Mouse (Mus musculus) regulatory T cell (primary cell): Measurements from ENCODE around the gene Ralbp1.

Experiments used
- in situ Hi-C: fragments of 300-600 bp; cut with MboI, MseI; formaldehyde crosslinking; loops from one replicate; pipeline ENCODE4 v1.15.1; 2025; ENCODE audit warnings: high pct_unique_total_duplicates

The Ralbp1 gene

DNA sequence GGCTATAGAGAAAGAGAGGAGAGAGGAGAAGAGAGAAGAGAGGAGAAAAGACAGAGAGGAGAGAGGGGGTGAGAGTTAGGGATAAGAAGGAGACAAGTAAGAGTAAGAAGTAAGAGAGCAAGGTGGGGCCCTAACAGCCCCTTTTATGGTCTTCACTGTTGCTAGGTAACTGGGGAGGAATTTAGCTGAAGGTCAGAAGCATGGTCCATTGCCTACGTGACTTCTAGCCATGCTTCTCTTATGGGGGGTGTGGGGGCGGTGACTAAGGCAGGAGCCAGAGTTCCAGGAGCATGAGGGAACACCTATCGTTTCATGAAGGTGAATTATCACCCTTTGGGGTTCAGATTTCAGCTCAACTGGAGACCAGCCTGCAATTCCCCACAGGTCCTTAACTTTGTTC is 10.4 kb upstream of the Ralbp1 start:
- in situ Hi-C loops = no loop called here

GRCm38 (mm10) chr17:65889476-65889875 is 3.9 kb upstream of the Ralbp1 start:
- in situ Hi-C loops = no loop called here

GRCm38 (mm10) chr17:65886571-65886970 is 973 bp upstream of the Ralbp1 start:
- in situ Hi-C loops = no loop called here

DNA sequence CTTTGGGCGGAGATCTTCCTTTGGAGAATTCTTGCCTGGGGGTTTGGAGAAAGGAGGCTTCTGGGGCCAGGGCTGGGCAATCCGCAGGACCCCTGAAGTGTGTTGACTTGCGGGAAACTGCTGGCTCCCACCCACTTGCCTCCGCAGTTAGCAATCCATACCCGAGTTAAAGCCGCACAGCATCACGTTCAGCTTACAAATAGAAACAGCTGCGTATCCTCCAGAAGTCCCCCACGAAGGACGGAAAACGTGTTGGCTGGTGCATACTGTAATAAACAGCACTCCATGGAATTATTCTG is 251 bp downstream of the Ralbp1 start:
- in situ Hi-C loops = no loop called here

DNA sequence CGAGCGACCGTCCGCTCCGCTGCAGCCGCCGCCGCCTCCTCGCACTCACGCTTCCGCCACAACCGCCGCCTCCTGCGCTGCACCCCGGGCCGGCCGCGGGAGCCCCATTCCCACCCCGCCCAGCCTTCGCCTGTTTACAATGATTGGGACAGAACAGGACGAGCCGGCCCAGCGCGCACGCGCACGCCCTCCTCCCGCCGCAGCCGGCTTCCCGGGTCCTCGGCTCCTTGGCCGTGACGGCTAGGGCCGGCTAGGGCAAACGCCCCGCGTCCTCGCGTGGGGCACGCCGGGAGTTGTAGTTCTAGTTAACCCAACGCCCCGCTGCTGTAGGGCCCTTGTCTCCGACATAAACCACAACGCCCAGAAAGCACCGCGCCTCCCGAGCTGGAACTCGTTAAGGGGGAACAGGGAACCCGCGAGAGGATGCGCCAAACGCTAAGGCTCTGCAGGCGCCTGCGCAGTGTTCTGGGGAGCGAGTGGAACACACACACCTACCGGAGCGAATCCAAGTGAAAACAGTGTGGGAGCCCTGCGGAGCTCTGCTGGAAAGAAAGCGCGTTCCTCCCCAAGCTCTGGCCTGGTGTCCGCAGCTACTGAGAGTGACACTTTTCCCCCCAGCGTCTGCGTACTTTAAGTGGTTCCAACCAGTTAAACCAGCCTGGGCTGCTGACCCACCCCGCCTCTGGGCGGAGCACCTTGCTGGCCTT is 754 bp downstream of the Ralbp1 start:
- in situ Hi-C loops = no loop called here

GRCm38 (mm10) chr17:65884061-65884669 is 1.4 kb downstream of the Ralbp1 start:
- in situ Hi-C loops = no loop called here

GRCm38 (mm10) chr17:65877026-65877425 is 8.6 kb downstream of the Ralbp1 start:
- in situ Hi-C loops = no loop called here

DNA sequence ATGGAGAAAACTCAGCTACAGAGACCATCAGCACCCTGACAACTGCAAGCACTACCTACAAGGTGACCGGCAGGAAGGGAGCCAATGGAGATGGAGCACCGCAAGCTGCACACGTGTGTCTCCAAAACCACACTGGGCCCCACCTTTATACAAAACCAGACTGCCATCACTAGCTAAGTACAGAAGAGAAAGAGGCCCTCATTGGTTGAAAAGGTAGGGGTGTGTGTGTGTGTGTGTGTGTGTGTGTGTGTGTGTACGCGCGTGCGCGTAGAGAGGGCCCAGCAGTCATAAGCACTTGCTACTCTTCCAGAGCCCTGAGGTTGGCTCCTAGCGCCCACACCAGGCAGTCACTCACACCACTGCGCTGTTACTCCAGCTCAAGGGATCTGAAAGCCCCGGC is 11.8 kb downstream of the Ralbp1 start:
- in situ Hi-C loops = loop anchor here (5.0 to 25.0 kb wide), 4 partner anchors 63 to 638 kb away; partner anchors contain the start of gene Rab12

GRCm38 (mm10) chr17:65873156-65873555 is 12.4 kb downstream of the Ralbp1 start:
- in situ Hi-C loops = loop anchor here (5.0 to 25.0 kb wide), 4 partner anchors 64 to 639 kb away; partner anchors contain the start of gene Rab12

GRCm38 (mm10) chr17:65872652-65873051 is 12.9 kb downstream of the Ralbp1 start:
- in situ Hi-C loops = loop anchor here (5.0 to 25.0 kb wide), 4 partner anchors 65 to 640 kb away; partner anchors contain the start of gene Rab12

DNA sequence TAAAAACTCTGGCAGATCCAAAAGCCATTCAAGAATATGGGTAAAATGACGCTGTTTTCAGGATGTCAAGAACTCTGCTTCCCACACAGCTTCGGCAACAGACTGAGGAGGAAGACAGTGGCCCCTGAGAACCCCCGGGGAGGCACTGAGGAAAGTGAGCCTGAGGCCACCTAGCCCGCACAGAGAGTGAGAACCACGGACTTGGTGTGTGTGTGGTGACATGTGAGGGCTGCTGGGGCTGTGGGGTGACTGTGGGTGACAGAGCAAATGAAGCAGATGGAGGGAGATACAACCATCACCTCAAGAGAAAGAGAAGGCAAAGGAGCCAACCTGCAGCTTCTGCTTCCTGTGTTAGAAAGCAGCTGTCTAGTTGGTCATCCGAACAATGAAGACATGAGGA is 13.5 kb downstream of the Ralbp1 start:
- in situ Hi-C loops = loop anchor here (5.0 to 25.0 kb wide), 4 partner anchors 65 to 640 kb away; partner anchors contain the start of gene Rab12

DNA sequence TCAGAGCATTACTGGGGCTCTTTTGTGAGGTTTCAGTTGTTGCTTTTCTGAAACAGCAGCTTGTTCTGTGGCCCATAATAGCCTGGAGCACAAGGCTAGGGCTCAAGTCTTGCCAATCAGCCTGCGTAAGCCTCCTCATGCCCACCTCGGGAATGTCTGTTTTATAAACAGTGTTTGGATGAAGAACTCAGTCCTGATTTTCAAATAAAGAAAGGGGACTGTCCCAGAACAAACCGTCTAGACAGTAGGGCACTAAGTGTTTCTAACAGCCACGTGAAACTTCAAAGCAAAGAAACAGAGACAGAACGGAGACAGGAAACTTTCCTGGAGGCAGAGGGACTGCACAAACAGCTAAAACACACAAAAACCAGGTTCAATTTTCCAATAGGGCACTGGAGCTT is 14.0 kb downstream of the Ralbp1 start:
- in situ Hi-C loops = loop anchor here (5.0 to 25.0 kb wide), 4 partner anchors 66 to 641 kb away; partner anchors contain the start of gene Rab12

DNA sequence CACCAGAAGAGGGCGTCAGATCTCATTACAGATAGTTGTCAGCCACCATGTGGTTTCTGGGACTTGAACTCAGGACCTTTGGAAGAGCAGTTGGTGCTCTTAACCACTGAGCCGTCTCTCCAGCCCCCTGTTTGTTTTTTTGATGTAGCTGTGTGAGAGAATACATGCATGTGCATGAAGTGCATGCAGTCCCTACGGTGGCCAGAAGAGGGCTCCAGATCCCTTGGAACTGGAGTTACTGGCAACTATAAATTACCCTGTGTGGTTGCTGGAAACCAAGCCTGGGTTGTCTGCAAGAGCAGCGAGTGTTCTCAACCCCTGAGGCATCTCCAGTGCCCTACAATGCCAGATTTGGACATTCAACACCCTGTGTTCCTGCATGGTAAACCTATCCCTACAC is 15.5 kb downstream of the Ralbp1 start:
- in situ Hi-C loops = loop anchor here (5.0 to 25.0 kb wide), 4 partner anchors 67 to 642 kb away; partner anchors contain the start of gene Rab12

GRCm38 (mm10) chr17:65869720-65870119 is 15.9 kb downstream of the Ralbp1 start:
- in situ Hi-C loops = loop anchor here (5.0 to 25.0 kb wide), 4 partner anchors 68 to 643 kb away; partner anchors contain the start of gene Rab12

GRCm38 (mm10) chr17:65867996-65868395 is 17.6 kb downstream of the Ralbp1 start:
- in situ Hi-C loops = loop anchor here (25.0 kb wide), 1 partner anchor 644 kb away; the partner anchor contains the start of gene Rab12

DNA sequence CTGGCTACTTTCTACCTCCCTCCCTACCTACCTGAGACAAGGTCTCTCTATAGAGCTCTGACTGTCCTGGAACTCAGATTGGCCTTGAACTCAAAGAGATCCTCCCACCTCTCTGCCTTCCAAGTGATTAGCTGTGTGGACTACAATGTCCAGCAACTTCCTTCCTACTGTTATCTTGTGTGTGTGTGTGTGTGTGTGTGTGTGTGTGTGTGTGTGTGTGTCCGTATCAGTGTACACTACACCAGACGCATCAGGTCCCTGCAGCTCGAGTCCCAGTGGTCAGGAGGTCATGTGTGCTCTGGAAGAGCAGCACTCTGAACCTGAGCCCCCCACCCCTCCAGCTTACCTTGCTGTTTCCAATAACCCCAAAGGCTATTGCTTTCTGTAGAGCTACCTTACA is 19.4 kb downstream of the Ralbp1 start:
- in situ Hi-C loops = loop anchor here (25.0 kb wide), 1 partner anchor 646 kb away; the partner anchor contains the start of gene Rab12

DNA sequence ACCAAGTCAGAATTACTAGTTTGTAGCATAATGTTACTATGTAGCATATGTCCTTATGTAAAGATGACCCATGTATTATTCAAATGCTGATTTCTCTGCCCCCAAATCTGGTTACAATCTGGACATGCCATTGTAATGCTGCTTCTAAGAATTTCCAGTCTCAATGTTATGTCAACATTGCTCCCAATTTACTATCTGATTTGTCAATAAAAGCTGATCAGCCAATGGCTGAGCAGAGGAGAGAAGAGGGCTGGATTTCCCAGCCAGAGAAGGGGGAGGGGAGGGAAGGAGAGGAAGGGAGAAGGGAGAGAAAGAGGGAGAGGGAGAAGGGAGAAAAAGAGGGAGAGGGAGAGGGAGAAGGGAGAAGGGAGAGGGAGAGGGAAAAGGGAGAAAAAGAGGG is 20.3 kb downstream of the Ralbp1 start:
- in situ Hi-C loops = loop anchor here (25.0 kb wide), 1 partner anchor 647 kb away; the partner anchor contains the start of gene Rab12

DNA sequence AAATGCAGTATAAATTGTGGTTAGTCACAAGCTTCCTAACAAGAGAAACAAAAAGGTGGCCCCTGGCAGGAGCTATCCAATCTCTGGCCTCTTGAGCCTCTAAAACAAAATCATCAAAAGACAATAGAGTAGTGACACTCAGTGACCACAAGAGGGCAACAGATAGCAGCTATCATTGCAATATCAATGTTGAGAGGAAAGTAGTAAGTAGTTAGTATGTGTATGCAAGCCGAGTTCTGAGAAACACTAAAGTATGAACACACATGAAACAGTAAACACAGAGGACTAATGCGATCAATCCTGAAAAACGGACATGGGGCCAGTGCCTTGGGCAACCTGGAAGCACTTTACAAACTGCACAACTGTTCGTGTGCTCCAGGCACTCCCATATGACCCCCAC is 20.9 kb downstream of the Ralbp1 start:
- in situ Hi-C loops = loop anchor here (25.0 kb wide), 1 partner anchor 648 kb away; the partner anchor contains the start of gene Rab12

DNA sequence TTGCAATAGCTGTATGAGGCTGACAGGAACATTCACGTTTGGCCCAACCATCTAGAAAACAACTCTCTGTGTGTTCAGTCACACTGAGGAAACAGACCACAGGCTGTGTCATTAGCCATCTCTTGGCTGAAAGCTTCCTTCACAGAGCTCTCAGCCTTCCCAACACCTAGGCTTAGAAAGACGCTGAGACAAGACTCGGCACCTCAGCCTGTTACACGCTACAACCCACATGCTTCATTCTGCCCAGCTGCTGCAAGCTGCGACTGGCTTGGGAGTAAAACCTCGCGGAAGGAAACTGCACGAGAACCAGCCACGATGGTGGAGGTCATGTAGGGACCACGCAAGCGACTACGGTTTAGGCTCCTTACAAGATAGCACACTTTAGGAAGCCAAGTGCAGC is 21.8 kb downstream of the Ralbp1 start:
- in situ Hi-C loops = loop anchor here (25.0 kb wide), 1 partner anchor 648 kb away; the partner anchor contains the start of gene Rab12

GRCm38 (mm10) chr17:65862579-65862978 is 23.0 kb downstream of the Ralbp1 start:
- in situ Hi-C loops = loop anchor here (25.0 kb wide), 1 partner anchor 650 kb away; the partner anchor contains the start of gene Rab12

DNA sequence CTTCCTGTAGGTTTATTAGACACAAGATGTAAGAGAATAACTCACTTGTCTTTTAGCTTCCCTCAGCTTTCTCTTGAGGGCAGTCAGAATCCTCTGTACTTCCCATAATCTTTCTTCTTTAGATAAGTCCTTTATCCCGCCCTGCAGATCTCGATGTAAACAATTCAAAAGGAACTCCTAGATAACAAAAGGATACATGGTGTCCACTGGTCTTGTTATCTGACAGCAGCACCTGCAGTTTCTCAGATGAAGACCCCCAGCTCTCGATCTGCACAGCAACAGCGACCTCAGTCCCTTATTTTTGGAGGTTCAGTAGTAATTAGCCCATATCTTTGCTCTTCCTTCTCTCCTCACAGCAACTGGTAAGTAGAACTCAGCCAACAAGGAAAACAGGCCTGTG is 28.0 kb downstream of the Ralbp1 start:
- in situ Hi-C loops = loop anchor here (25.0 kb wide), 1 partner anchor 655 kb away; the partner anchor contains the start of gene Rab12

DNA sequence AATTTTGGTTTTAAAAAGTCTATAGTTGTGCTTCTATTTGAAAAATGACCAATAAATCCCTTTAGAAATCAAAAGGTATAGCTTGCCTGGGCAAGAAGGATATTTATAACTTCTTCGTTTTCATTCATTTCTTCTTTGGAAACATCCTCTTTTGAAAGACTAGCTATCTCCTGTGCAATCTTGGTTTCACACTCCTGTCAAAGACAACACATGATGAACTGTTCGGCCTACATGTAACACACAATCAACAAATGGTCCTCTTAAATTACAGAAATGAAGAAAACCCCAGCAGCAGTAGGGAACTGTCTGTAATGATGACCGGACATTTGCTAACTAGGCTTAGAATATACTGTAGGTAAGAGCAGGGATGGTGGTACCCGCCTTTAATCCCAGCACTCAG is 31.6 kb downstream of the Ralbp1 start:
- in situ Hi-C loops = loop anchor here (25.0 kb wide), 1 partner anchor 658 kb away; the partner anchor contains the start of gene Rab12
